Mouse (Mus musculus) thymus, postnatal 36 days (tissue): ENCODE data around the gene Nqo1.
A peak's percentile ranks its signal among the peaks of the same experiment; 100 is the strongest.

Experiments
- DNase-seq, 2 experiments: peaks; one replicate each; pipeline ENCODE4 v3.0.0; 2022; ENCODE audit warnings: mixed read lengths in 2 of 2

Nqo1 gene

GRCm38 (mm10) chr8:107404057-107404456 lies 1.1 kb upstream of the Nqo1 start:
- no peak for DNase-seq

GRCm38 (mm10) chr8:107401866-107402265 lies 1.1 kb downstream of the Nqo1 start:
- DNase-seq: no peak

GRCm38 (mm10) chr8:107399495-107399894 lies 3.5 kb downstream of the Nqo1 start:
- DNase-seq: no peak

GRCm38 (mm10) chr8:107397665-107398064 lies 5.3 kb downstream of the Nqo1 start:
- DNase-seq: no peak

- no peak for DNase-seq
Measured at GRCm38 (mm10) chr8:107396106-107396670, 6.8 kb downstream of the Nqo1 start.

GRCm38 (mm10) chr8:107395397-107395796 lies 7.6 kb downstream of the Nqo1 start:
- DNase-seq: no peak

- DNase-seq: no peak
Measured at GRCm38 (mm10) chr8:107391136-107391516, 11.9 kb downstream of the Nqo1 start.

- no peak for DNase-seq
Measured at GRCm38 (mm10) chr8:107390476-107391135, 12.4 kb downstream of the Nqo1 start.

- DNase-seq: no peak
Measured at GRCm38 (mm10) chr8:107389557-107389956, 13.4 kb downstream of the Nqo1 start.

GRCm38 (mm10) chr8:107387861-107388260 lies 15.1 kb downstream of the Nqo1 start:
- peak; percentile 8 to 9 for DNase-seq

GRCm38 (mm10) chr8:107386642-107387041 lies 16.4 kb downstream of the Nqo1 start:
- no peak for DNase-seq

GRCm38 (mm10) chr8:107386171-107386570 lies 16.8 kb downstream of the Nqo1 start:
- no peak for DNase-seq

GRCm38 (mm10) chr8:107385063-107385462 lies 17.9 kb downstream of the Nqo1 start:
- no peak for DNase-seq

- no peak for DNase-seq
Measured at GRCm38 (mm10) chr8:107384651-107385050, 18.4 kb downstream of the Nqo1 start.

GRCm38 (mm10) chr8:107382898-107383297 lies 20.1 kb downstream of the Nqo1 start:
- DNase-seq: no peak

- DNase-seq: no peak
Measured at GRCm38 (mm10) chr8:107381666-107382065, 21.3 kb downstream of the Nqo1 start.

GRCm38 (mm10) chr8:107380734-107381133 lies 22.3 kb downstream of the Nqo1 start:
- DNase-seq: no peak

- no peak for DNase-seq
Measured at GRCm38 (mm10) chr8:107377346-107377745, 25.7 kb downstream of the Nqo1 start.

- no peak for DNase-seq
Measured at GRCm38 (mm10) chr8:107370311-107370710, 32.7 kb downstream of the Nqo1 start.
